ENCODE assay signal across 12 mouse cellular contexts in the genomic region with DNA sequence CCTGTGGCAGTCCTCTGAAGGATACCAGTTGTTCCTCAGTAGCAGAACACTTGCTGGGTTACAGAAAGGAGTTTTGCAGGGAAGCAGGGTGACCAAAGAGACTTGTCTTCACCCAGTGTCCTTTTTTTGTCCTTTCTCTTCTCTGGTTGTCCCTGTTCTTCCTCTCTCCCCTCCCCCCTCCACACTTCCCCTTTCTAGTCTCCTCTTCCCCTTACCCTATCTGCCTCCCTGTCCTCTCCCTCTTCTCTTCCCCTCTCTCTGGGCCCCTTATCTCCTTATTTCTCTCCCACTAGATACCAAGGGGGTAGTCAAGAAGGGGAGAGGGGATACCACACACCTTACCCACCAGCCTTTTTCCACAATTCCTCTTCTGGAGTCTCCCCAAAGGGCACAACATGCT. TPM values are rescaled to one million over a fixed set of nuclear protein-coding genes. Genes with fewer than 3 reads are reported as not detected.
A peak's percentile ranks its signal among the peaks of the same experiment; 100 is the strongest.
DNase-seq lines count a peak whose midpoint lies in the region; ATAC-seq and TF ChIP-seq lines count a peak whose summit lies in the region.
"Had no signal": no experiment of that assay in that cellular context is flagged by ENCODE, and none has a peak within 500 bp of the region (broad histone marks: within the 10 kb centered on the region; RNA-seq: fewer than 3 reads in every experiment).

No protein-coding gene starts in this region.

- peaks cover 1% of the 10 kb centered on the region for H3K36me3 ChIP-seq in spleen, adult 2 months (ENCODE audit: control insufficient read depth, insufficient read depth, low read length)
- H3K36me3 ChIP-seq in macrophage (ENCODE audit: inconsistent target), result no peaks in the 10 kb centered on the region
- peaks cover 10% of the 10 kb centered on the region; the same call in 1 of the 2 replicates for H3K36me3 ChIP-seq in forebrain, embryonic 12.5 days (replicated peaks)
- H3K36me3 ChIP-seq: intestine, embryonic 15.5 days had no signal

- no peaks in the 10 kb centered on the region for H3K9me3 ChIP-seq in forebrain, embryonic 12.5 days
- H3K9me3 ChIP-seq: hindbrain, embryonic 12.5 days; intestine, embryonic 15.5 days; limb, embryonic 13.5 days; neural tube, embryonic 13.5 days had no signal

- peaks cover 4% of the 10 kb centered on the region for H3K4me1 ChIP-seq in spleen, adult 2 months (ENCODE audit: control insufficient read depth, insufficient read depth, insufficient read length)
- H3K4me1 ChIP-seq in bone marrow macrophage, adult 2 months (ENCODE audit: control insufficient read depth, insufficient read depth, low read length), result peaks cover 20% of the 10 kb centered on the region
- H3K4me1 ChIP-seq in forebrain, embryonic 12.5 days, result no peaks in the 10 kb centered on the region
- H3K4me1 ChIP-seq: hindbrain, embryonic 12.5 days; intestine, embryonic 15.5 days; limb, embryonic 13.5 days; neural tube, embryonic 13.5 days had no signal

- no peak for TF ChIP-seq CTCF in spleen, adult 2 months (IDR thresholded peaks at IDR 0.05; ENCODE audit: extremely low read depth, insufficient read depth, insufficient read length, insufficient replicate concordance)
- no peak for TF ChIP-seq CTCF in bone marrow macrophage, adult 2 months (IDR thresholded peaks at IDR 0.05; ENCODE audit: low read depth, low read length)

- peak overlapping the region; percentile 6; the same call in 1 of the 2 replicates for H3K27ac ChIP-seq in spleen, adult 2 months (ENCODE audit: insufficient read depth, low read length)
- peak overlapping the region; percentile 69 for H3K27ac ChIP-seq in bone marrow macrophage, adult 2 months (ENCODE audit: insufficient read depth, low read depth, low read length)
- H3K27ac ChIP-seq in macrophage, result peak overlapping the region; percentile 43
- H3K27ac ChIP-seq in forebrain, embryonic 12.5 days, result no peak overlapping the region
- H3K27ac ChIP-seq: hindbrain, embryonic 12.5 days; intestine, embryonic 15.5 days; kidney, postnatal 0 days; limb, embryonic 13.5 days; neural tube, embryonic 13.5 days had no signal

- H3K27me3 ChIP-seq in spleen, adult 2 months (ENCODE audit: control insufficient read depth, insufficient read depth, low read length), result no peaks in the 10 kb centered on the region
- 0 out of 2 replicates have a peak, but pooled peaks cover 9% of the 10 kb centered on the region for H3K27me3 ChIP-seq in forebrain, embryonic 12.5 days
- H3K27me3 ChIP-seq: intestine, embryonic 15.5 days had no signal

- no peak overlapping the region for H3K4me3 ChIP-seq in spleen, adult 2 months (ENCODE audit: extremely low read depth, insufficient read depth, insufficient read length)
- H3K4me3 ChIP-seq in bone marrow macrophage, adult 2 months (ENCODE audit: insufficient read depth, low read length), result no peak overlapping the region
- no peak overlapping the region for H3K4me3 ChIP-seq in macrophage (ENCODE audit: inconsistent target)
- no peak overlapping the region for H3K4me3 ChIP-seq in forebrain, embryonic 12.5 days (replicated peaks)
- H3K4me3 ChIP-seq: hindbrain, embryonic 12.5 days; intestine, embryonic 15.5 days; limb, embryonic 13.5 days; neural tube, embryonic 13.5 days had no signal

- H3K9ac ChIP-seq in forebrain, embryonic 12.5 days, result no peak overlapping the region
- H3K9ac ChIP-seq: hindbrain, embryonic 12.5 days; intestine, embryonic 15.5 days; limb, embryonic 13.5 days; neural tube, embryonic 13.5 days had no signal

- no peak for TF ChIP-seq POLR2A in spleen, adult 2 months (IDR thresholded peaks at IDR 0.05; ENCODE audit: low read depth, low read length)
- TF ChIP-seq POLR2A in bone marrow macrophage, adult 2 months (IDR thresholded peaks at IDR 0.05; ENCODE audit: borderline replicate concordance, low read depth, low read length), result no peak

- DNase-seq in spleen, adult 2 months (ENCODE audit: low read depth in 1 of 2, low spot score in 2 of 2), result peak in 1 of 2 experiments; percentile 7
- no peak for DNase-seq in spleen, postnatal 14 days (ENCODE audit: low spot score in 2 of 2)
- no peak for DNase-seq in cerebellum, adult 9-10 months
- DNase-seq in thymus, postnatal 36 days, result no peak

- ATAC-seq in forebrain, embryonic 12.5 days (ENCODE audit: low FRiP score), result no peak

- H3K79me2 ChIP-seq in macrophage (ENCODE audit: inconsistent target), result no peaks in the 10 kb centered on the region

- H3K4me2 ChIP-seq in forebrain, embryonic 12.5 days, result no peak overlapping the region
- H3K4me2 ChIP-seq: hindbrain, embryonic 12.5 days; intestine, embryonic 15.5 days; limb, embryonic 13.5 days; neural tube, embryonic 13.5 days had no signal

RNA-seq across cellular contexts. Expression of gene Pdha1, which starts 22.1 kb away (rescaled TPM):
- 19.7 and 22.5 TPM in 2 replicates for polyA plus RNA-seq in spleen, adult 2 months (2012; rRNA removed)
- polyA plus RNA-seq in bone marrow macrophage, adult 2 months (2012; ENCODE audit: insufficient read depth, insufficient read length, missing spikeins), result 48.2 and 52.0 TPM in 2 replicates
- total RNA-seq in macrophage (2018; cell fraction: chromatin; rRNA removed), result 10 to 100 TPM; 13.3 to 61.0 (median 33.9) TPM
- 10 to 100 TPM; 40.6 to 65.3 (median 54.3) TPM for total RNA-seq in macrophage (2018; cell fraction: cytosol; rRNA removed)
- total RNA-seq in macrophage (2018; cell fraction: nucleus; rRNA removed), result 10 to 100 TPM; 17.1 to 63.5 (median 35.9) TPM
- 46.5 to 72.3 TPM (median 56.7 TPM) in 3 replicates for polyA plus RNA-seq in macrophage (2018)
- 93.7 and 96.5 TPM in 2 replicates for polyA plus RNA-seq in forebrain, embryonic 12.5 days (2016; fragmentation: Nextera tagmentation; extraction: Ambion mirVana)
